Mouse (Mus musculus) lung, postnatal 0 days (tissue): ENCODE results near the gene Tmod3. TPM values are rescaled to one million over a fixed set of nuclear protein-coding genes. Genes with fewer than 3 reads are reported as not detected.
A peak's percentile ranks its signal among the peaks of the same experiment; 100 is the strongest.
"Not testable (repeated sequence)": the region's sequence is repeated elsewhere in the genome, so short reads cannot be mapped to it uniquely, and the experiment has no call there.

ENCODE experiments used
- ATAC-seq: fragments of 200-750 bp; cut with Nextera tagmentation; 2 replicates; pipeline ENCODE4 v1.8.0; 2017; ENCODE audit warnings: moderate library complexity
- DNase-seq: peaks from one replicate; pipeline ENCODE4 v3.0.0-alpha.2; 2016; ENCODE audit warnings: low spot score
- H3K27ac ChIP-seq: fragments of 300-500 bp; sonication (generic); 2 replicates; pipeline ENCODE4 v1.5.1; 2014; ENCODE audit warnings: antibody characterized with exemption, mild to moderate bottlenecking, low read length, mixed read lengths
- H3K27me3 ChIP-seq: fragments of 300-500 bp; sonication (generic); replicated peaks from 2 replicates; pipeline ENCODE4 v1.6.1; 2014; ENCODE audit warnings: low read length, mixed read lengths; ENCODE audit not compliant: insufficient read depth
- H3K36me3 ChIP-seq: fragments of 300-500 bp; sonication (generic); 2 replicates; pipeline ENCODE4 v1.6.1; 2014; ENCODE audit warnings: low read length, mixed read lengths; ENCODE audit not compliant: insufficient read depth
- H3K4me1 ChIP-seq: fragments of 300-500 bp; sonication (generic); 2 replicates; pipeline ENCODE4 v1.6.1; 2014; ENCODE audit warnings: antibody characterized with exemption, low read depth, low read length, mixed read lengths; ENCODE audit not compliant: insufficient read depth
- H3K4me2 ChIP-seq: fragments of 300-500 bp; sonication (generic); replicated peaks from 2 replicates; pipeline ENCODE4 v1.6.1; 2014; ENCODE audit warnings: low read depth, mild to moderate bottlenecking, low read length, moderate library complexity, mixed read lengths
- H3K4me3 ChIP-seq: fragments of 300-500 bp; sonication (generic); 2 replicates; pipeline ENCODE4 v1.5.1; 2014; ENCODE audit warnings: low read depth, low read length
- H3K9ac ChIP-seq: fragments of 300-500 bp; sonication (generic); replicated peaks from 2 replicates; pipeline ENCODE4 v1.6.1; 2014; ENCODE audit warnings: low read depth, mild to moderate bottlenecking
- H3K9me3 ChIP-seq: fragments of 300-500 bp; sonication (generic); 2 replicates; pipeline ENCODE4 v1.6.1; 2016; ENCODE audit warnings: low read length, mixed read lengths
- CTCF ChIP-seq: IDR thresholded peaks from 2 replicates; pipeline ENCODE4 v1.5.1; 2016; ENCODE audit warnings: antibody characterized with exemption, mild to moderate bottlenecking
- EP300 ChIP-seq: IDR thresholded peaks from 2 replicates; pipeline ENCODE4 v1.6.1; 2016; ENCODE audit warnings: antibody characterized with exemption, mild to moderate bottlenecking, control low read depth
- WGBS: fragments of 180-500 bp; shearing (Covaris S2); extraction: QIAGEN DNeasy Blood & Tissue Kit; methylation state at CpG from one replicate; pipeline ENCODE4 v1.1.7; 2014; 5-methylcytosine and 5-hydroxymethylcytosine counted together
- polyA plus RNA-seq: library from polyadenylated mRNA; unstranded; fragments of >200 nt; fragmentation: Nextera tagmentation; extraction: Ambion mirVana; gene quantifications from 2 replicates; pipeline ENCODE4 v1.2.1, GENCODE M21; 2015

Gene Tmod3
- polyA plus RNA-seq, 1 experiment from 2014 or later, result 183 TPM

DNA sequence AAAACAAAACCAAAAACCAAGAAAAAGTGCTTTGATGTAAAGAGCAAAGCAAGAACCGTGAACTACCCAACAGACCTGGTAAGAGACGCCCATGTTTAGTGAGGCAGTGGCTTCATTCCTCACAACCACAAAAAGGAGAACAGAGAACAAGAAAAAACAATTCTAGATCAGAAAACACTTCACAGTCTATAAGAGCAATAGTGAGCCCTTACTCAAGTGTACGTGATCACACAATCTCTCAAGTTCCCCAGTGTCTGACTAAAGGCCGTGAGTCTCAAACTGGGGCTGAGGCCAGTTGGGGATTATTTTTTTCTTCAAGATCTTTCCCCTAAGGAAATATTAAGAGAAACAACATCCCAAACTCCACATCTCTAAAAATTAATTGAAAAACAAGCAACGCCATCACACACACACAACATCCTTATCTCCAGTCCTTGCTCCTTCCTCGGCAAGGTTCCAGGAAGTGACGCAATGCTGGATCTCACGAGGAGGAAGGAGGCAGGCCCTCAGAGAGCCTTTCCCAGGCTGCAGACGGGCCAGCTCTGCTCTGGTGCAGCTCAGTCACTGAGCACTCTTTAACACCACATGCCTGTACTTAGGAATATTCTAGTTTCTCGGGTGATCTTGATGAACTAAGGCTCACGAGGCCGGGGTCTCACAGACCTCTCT lies 12.4 kb downstream of the Tmod3 start:
- DNase-seq (peak; percentile 96), ATAC-seq (peak; percentile 96)
- H3K27me3 ChIP-seq, result no peaks in the 10 kb centered on the region
- no peaks in the 10 kb centered on the region for H3K9me3 ChIP-seq
- WGBS, result 17% methylated on average over 12 of the region's 12 CpGs
- no peaks in the 10 kb centered on the region for H3K36me3 ChIP-seq
- peak; percentile 94 for TF ChIP-seq EP300
- no peak for TF ChIP-seq CTCF
- H3K27ac ChIP-seq, result peak overlapping the region; percentile 82
- H3K4me2 ChIP-seq, result no peak overlapping the region
- H3K9ac ChIP-seq, result no peak overlapping the region
- H3K4me1 ChIP-seq, result peaks cover 36% of the 10 kb centered on the region; the same call in 1 of the 2 replicates
- H3K4me3 ChIP-seq, result no peak overlapping the region

GRCm38 (mm10) chr9:75545514-75545913 lies 13.9 kb downstream of the Tmod3 start:
- H3K36me3 ChIP-seq, result no peaks in the 10 kb centered on the region
- peak; percentile 22 for DNase-seq

GRCm38 (mm10) chr9:75541497-75541896 lies 18.0 kb downstream of the Tmod3 start:
- Histone ChIP-seq H3K36me3 (no peaks in the 10 kb centered on the region), H3K27ac (peak overlapping the region; percentile 78), H3K9ac (no peak overlapping the region), H3K4me3 (no peak overlapping the region), H3K27me3 (no peaks in the 10 kb centered on the region), H3K4me1 (peaks cover 19% of the 10 kb centered on the region; the same call in 1 of the 2 replicates), H3K9me3 (no peaks in the 10 kb centered on the region), H3K4me2 (peak overlapping the region; percentile 22; the same call in 1 of the 2 replicates)
- TF ChIP-seq EP300 (peak; percentile 91), CTCF (no peak)
- 11% methylated on average over 5 of the region's 5 CpGs for WGBS
- ATAC-seq (peak; percentile 92), DNase-seq (peak; percentile 93)

More at GRCm38 (mm10) chr9:75545514-75545913, 13.9 kb downstream of the Tmod3 start:
- Histone ChIP-seq H3K4me3 (no peak overlapping the region), H3K9ac (no peak overlapping the region), H3K27me3 (no peaks in the 10 kb centered on the region), H3K9me3 (no peaks in the 10 kb centered on the region), H3K4me1 (peaks cover 37% of the 10 kb centered on the region; the same call in 1 of the 2 replicates), H3K4me2 (no peak overlapping the region), H3K27ac (no peak overlapping the region)
- ATAC-seq, result no peak
- WGBS, result 72% methylated on average over 8 of the region's 8 CpGs
- TF ChIP-seq CTCF (no peak), EP300 (no peak)

DNA sequence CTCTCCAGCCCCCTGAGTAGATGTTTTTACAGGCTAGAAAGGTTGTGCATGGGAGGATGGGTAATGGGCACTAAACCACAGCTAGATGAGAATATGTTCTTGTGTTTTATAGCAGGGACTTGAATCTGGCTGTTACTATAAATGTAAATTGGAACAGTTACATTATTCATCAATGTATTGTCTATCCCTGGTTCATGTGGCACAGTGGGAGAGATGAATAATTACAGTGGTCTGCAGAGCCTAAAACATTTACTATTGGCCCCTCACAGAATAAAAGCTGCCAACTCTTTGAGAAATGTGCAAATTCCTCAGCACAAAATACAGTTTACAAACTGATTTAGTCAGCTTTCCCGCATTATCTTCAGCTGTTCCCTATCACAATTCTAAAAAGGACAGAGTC lies 23.0 kb downstream of the Tmod3 start:
- H3K4me1 ChIP-seq, result peaks cover 3% of the 10 kb centered on the region; the same call in 1 of the 2 replicates
- no peak overlapping the region for H3K4me2 ChIP-seq
- no peak overlapping the region for H3K27ac ChIP-seq
- no peaks in the 10 kb centered on the region for H3K36me3 ChIP-seq
- WGBS, result 92% methylated on average over 1 of the region's 1 CpGs
- no peak for DNase-seq
- H3K9ac ChIP-seq, result no peak overlapping the region
- ATAC-seq, result no peak
- H3K4me3 ChIP-seq, result no peak overlapping the region
- TF ChIP-seq EP300 (no peak), CTCF (no peak)
- no peaks in the 10 kb centered on the region for H3K9me3 ChIP-seq
- no peaks in the 10 kb centered on the region for H3K27me3 ChIP-seq

DNA sequence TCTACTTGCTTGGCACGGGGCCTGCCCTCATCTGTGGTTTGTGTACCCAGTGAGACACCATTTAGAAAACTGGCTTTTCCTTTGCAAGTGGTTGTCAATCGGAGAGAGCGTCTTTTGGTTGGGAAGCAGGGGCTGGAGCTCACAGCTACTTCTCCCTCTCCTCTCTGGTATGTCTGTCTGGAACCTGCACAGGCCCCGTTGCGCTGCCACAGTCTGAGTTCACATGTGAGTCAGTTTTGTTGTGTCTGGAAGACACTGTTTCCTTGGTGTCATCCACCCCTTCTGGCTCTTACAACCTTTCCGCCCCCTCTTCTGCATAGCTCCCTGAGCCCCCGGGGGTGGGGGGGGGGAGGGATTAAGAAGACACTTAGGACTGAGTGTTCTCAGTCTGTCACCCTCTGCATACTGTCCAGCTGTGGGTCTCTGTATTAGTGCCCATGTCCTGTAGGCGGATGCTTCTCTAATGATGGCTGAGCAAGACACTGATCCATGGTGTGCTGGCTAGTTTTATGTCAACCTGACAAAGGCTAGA lies 25.0 kb downstream of the Tmod3 start:
- Histone ChIP-seq H3K27me3 (no peaks in the 10 kb centered on the region), H3K4me1 (no peaks in the 10 kb centered on the region), H3K9ac (no peak overlapping the region), H3K36me3 (no peaks in the 10 kb centered on the region; the same call in 1 of the 2 replicates), H3K9me3 (no peaks in the 10 kb centered on the region), H3K4me2 (no peak overlapping the region), H3K27ac (no peak overlapping the region), H3K4me3 (no peak overlapping the region)
- peak; percentile 43; the same call in 1 of the 2 replicates for ATAC-seq
- 87% methylated on average over 8 of the region's 8 CpGs for WGBS
- DNase-seq, result no peak
- TF ChIP-seq CTCF (no peak), EP300 (no peak)

GRCm38 (mm10) chr9:75532989-75533388 lies 26.5 kb downstream of the Tmod3 start:
- H3K4me2 ChIP-seq, H3K9me3 ChIP-seq, H3K36me3 ChIP-seq, H3K4me3 ChIP-seq, H3K27ac ChIP-seq, ATAC-seq, H3K9ac ChIP-seq, H3K4me1 ChIP-seq, H3K27me3 ChIP-seq, DNase-seq: not testable (repeated sequence)
- 68% methylated on average over 8 of the region's 9 CpGs for WGBS
